Mouse (Mus musculus) adrenal gland, postnatal 25 days (tissue): ENCODE results near the gene Ankef1. TPM values are rescaled to one million over a fixed set of nuclear protein-coding genes. Genes with fewer than 3 reads are reported as not detected.

ENCODE experiments used
- DNase-seq: peaks from one replicate; pipeline ENCODE4 v3.0.0; 2021; ENCODE audit warnings: mixed read lengths
- long read RNA-seq: library from polyadenylated mRNA; stranded (forward); transcript quantifications from one replicate; pipeline ENCODE4 v2.0.0, GENCODE M21; 2021
- total RNA-seq: library from RNA; stranded (reverse); gene quantifications from 2 replicates; pipeline ENCODE4 v1.2.3, GENCODE M21; 2021

Ankef1 gene
- total RNA-seq = 9.1 and 10.8 TPM in 2 replicates
- long read RNA-seq, transcript Ankef1-208 (3 exons, 928 nt) = major isoform, 5 of 14 reads
- long read RNA-seq, partial matches to known transcripts = 1 of 14 reads
- long read RNA-seq, other reads (novel, unspliced or antisense) = 4 of 14 reads

GRCm38 (mm10) chr2:136501651-136502050 is at the start of gene Ankef1:
Gene Ankef1 (plus strand): TSS chr2:136501910.
- no peak for DNase-seq

DNA sequence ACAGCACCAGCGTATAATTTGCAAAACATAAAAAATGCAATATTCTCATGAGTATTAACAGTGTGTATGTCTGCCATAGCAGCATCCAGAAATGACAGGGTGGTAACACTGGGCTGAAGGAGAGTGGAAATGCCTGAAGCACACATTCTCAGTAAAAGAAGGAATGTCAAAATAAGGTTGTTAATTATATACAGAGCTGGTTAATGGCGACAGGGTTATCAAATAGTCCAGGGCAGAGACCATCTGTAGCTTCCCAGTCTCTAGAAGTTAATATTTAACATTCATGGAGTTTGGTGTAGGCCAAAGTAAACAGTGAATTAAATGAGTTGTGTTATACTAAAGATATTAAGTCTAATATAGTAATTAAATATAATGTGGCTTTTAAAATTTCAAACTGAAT is 45.2 kb upstream of the Ankef1 start:
- no peak for DNase-seq

GRCm38 (mm10) chr2:136456875-136457274 is 44.8 kb upstream of the Ankef1 start:
- no peak for DNase-seq

- DNase-seq = no peak
Measured at GRCm38 (mm10) chr2:136477656-136478055, 24.1 kb upstream of the Ankef1 start.

- DNase-seq = no peak
Measured at GRCm38 (mm10) chr2:136482269-136482668, 19.4 kb upstream of the Ankef1 start.

DNA sequence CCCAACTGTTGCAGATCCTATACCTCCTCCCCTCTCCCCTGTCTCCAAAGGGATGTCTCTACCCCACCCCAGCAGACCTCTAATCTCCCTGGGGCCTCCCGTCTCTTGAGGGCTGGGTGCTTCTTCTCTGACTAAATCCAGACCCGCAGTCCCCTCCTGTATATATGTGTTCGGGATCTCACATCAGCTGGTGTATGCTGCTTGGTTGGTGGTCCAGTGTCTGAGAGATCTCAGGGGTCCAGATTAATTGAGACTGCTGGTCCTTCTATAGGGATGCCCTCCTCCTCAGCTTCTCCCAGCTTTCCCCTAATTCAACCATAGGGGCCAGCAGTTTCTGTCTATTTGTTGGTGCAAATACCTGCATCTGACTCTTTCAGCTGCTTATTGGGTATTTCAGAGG is 18.7 kb upstream of the Ankef1 start:
- no peak for DNase-seq

DNA sequence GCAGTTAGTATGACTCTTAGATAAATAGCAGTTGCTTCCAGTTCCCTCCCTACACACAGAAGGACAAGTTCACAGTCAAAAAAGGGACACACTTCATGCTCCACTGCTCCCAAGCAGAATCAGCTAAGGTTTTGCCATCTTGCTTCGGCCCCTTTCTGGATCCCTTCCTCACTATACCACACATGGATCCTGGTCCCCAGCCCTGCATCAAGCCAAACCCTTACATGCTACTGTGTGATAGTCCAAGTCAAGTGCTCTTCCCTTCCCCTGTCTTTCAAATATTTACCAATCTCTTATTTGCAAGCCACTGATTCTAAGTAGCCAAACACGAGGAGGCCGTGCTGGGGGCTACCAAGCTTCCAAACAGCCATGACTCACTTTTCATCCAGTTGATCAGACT is 16.8 kb upstream of the Ankef1 start:
- DNase-seq = no peak

DNA sequence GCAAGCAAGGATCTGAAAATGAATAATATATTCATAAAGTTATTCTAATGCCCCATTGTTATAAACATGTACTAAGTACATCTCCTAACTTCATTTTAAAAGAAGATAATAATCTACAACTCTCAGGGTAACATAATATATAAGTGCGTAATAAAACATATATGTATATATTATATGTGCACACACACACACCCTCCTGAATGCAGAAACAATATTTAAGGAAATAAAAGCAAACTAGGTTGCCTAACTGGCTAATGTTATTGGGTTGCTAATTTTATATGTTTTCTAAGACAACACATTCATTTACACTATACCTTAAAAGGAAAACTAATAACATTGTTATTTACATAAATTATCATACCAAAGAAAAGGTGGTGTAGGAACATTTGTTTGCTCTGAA is 16.3 kb upstream of the Ankef1 start:
- no peak for DNase-seq

- DNase-seq = peak; percentile 63
Measured at GRCm38 (mm10) chr2:136485815-136486619, 15.7 kb upstream of the Ankef1 start.

DNA sequence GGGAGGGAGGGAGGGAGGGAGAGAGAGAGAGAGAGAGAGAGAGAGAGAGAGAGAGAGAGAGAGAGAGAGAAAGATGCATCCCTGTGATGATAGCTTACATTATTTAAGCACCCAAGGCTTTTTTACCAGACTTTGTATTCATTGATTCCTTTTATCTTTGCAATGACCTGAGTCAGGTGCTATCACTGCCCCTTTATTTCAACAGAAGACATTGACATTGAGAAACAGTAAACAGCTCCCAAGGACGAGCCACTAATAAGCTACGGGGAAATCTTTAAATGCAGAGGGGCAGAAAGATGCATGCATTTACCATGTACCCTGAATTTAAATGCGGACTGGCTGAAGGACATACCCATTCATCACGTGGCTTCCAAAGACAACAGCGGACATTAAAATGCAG is 14.7 kb upstream of the Ankef1 start:
- no peak for DNase-seq

GRCm38 (mm10) chr2:136511073-136511472 is 9.4 kb downstream of the Ankef1 start:
- no peak for DNase-seq

- DNase-seq = no peak
Measured at GRCm38 (mm10) chr2:136511756-136512155, 10.0 kb downstream of the Ankef1 start.

- DNase-seq = no peak
Measured at GRCm38 (mm10) chr2:136512802-136513201, 11.1 kb downstream of the Ankef1 start.

DNA sequence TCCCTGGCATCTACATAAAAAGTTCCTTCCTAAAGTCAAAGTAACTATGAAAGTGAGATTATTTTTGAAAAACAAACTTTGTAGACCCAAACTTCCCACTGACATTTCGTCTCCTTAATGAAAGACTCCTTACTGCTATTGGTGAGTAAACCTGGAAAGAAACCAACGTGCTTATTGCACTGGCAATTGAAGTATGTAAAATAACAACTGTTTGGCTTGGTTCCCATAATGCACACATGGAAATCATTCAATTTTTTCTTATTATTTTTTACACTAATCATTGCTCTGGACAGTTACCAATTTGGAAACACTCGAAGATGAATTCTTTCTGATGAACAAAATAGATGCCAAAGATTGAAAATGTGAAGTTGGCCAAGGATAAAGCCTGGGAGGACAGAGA is 12.1 kb downstream of the Ankef1 start:
- DNase-seq = no peak

DNA sequence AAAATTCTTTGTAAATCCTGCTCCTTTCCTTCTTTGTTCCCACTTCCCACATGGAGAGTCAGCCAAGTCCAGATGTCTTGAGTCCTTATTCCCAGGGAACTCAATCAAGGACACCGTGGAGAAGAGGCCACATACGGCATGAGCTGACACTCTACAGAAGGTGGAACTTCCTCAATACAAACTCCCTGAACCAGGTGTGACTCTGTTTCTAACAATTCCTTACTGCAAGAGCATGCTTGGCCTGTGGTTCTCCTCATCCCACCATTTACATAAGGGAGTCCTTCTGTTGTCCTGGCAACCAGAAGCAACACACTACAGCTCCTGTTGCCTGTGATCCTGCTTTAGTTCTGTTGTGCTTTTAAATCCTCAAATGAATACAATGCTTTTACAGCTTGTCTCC is 13.8 kb downstream of the Ankef1 start:
- DNase-seq = no peak

- DNase-seq = no peak
Measured at GRCm38 (mm10) chr2:136528937-136529336, 27.2 kb downstream of the Ankef1 start.

DNA sequence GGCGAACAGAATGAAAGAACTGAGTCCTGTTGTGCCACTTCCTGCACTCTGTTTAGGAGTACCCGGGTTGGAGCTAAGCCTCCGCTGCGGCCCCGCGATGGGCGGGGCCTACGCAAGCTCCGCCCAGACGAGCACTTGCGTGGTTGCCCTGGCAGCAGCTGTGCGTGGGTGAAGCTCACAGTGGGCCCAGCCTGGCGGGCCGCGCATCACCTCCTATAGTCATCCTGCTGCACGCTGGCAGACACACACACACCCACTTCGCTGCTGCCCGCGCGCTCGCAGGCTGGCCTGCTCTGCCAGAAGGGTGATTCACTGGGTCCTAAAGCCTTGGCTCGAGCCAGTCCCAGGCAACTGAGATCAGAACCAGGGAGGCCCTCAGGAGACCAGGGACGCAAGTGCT is 30.3 kb downstream of the Ankef1 start:
- DNase-seq = peak; percentile 86

- no peak for DNase-seq
Measured at GRCm38 (mm10) chr2:136558020-136558419, 56.3 kb downstream of the Ankef1 start.

GRCm38 (mm10) chr2:136562336-136562735 is 60.6 kb downstream of the Ankef1 start:
- DNase-seq = no peak

GRCm38 (mm10) chr2:136570856-136571255 is 69.1 kb downstream of the Ankef1 start:
- DNase-seq = no peak

- no peak for DNase-seq
Measured at GRCm38 (mm10) chr2:136582762-136583161, 81.1 kb downstream of the Ankef1 start.

- DNase-seq = no peak
Measured at GRCm38 (mm10) chr2:136588811-136589210, 87.1 kb downstream of the Ankef1 start.

DNA sequence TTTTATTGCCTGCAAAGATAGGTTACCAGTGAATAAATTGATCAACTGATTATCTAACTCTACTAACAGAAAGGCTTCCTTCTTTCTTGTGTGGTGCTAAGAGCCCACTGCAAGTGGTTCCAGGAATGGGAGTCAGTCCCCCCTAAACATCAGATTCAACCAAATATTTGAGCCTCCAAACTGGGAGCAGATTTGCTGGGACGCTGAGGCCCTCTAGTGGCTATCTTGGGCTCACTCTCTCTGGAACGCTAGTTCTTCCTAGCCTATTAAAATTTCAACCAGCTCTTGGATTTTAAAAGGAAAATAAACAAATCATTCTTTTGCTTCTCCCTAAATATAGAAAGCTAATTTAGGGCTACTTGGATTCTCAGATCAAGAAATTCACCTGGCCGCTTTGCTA is 94.7 kb downstream of the Ankef1 start:
- DNase-seq = peak; percentile 61

GRCm38 (mm10) chr2:136598743-136599142 is 97.0 kb downstream of the Ankef1 start:
- no peak for DNase-seq
